Mouse (Mus musculus) lung, adult 2 months (tissue): Measurements from ENCODE around the gene Nrap. TPM values are rescaled to one million over a fixed set of nuclear protein-coding genes. Genes with fewer than 3 reads are reported as not detected.

Source experiments
- DNase-seq: peaks from one replicate; pipeline ENCODE4 v3.0.0; 2022
- H3K4me1 ChIP-seq: fragments of 200-500 bp; 2 replicates; pipeline ENCODE4 v1.6.1; 2011; ENCODE audit warnings: low read length; ENCODE audit not compliant: control insufficient read depth, insufficient read depth
- H3K4me3 ChIP-seq: fragments of 200-500 bp; replicated peaks from 2 replicates; pipeline ENCODE3; 2011; ENCODE audit warnings: low read depth, mild to moderate bottlenecking, control low read depth, low read length; ENCODE audit errors: extremely low read depth
- CTCF ChIP-seq: fragments of 200-500 bp; IDR thresholded peaks from 2 replicates; pipeline ENCODE4 v1.5.1; 2011; ENCODE audit warnings: mild to moderate bottlenecking, low read length, control low read depth; ENCODE audit not compliant: insufficient read depth
- POLR2A ChIP-seq: fragments of 200-500 bp; IDR thresholded peaks from 2 replicates; pipeline ENCODE4 v1.6.1; 2011; ENCODE audit warnings: low read depth, mild to moderate bottlenecking, control low read depth, low read length, borderline replicate concordance; ENCODE audit errors: extremely low read depth
- WGBS: fragments of 180-500 bp; shearing (Covaris S2); methylation state at CpG from one replicate; pipeline ENCODE4 v1.1.7; 2018; 5-methylcytosine and 5-hydroxymethylcytosine counted together
- polyA plus RNA-seq: library from polyadenylated mRNA; depleted of rRNA; stranded (reverse); fragments of >200 nt; gene quantifications from 2 replicates; pipeline ENCODE4 v1.2.3, GENCODE M21; 2012

The Nrap gene
- polyA plus RNA-seq, 1 experiment = 9.4 TPM

- H3K4me3 ChIP-seq = peak overlapping the region; percentile 77
- TF ChIP-seq CTCF (no peak), POLR2A (no peak)
- WGBS = 23% methylated on average over 11 of the region's 11 CpGs
- DNase-seq = no peak
- peaks cover 11% of the 10 kb centered on the region; the same call in 1 of the 2 replicates for H3K4me1 ChIP-seq
These were observed 8.1 kb upstream of the Nrap start for GRCm38 (mm10) chr19:56397663-56398527.

- TF ChIP-seq POLR2A (peak; percentile 69; the same call in 1 of the 2 replicates), CTCF (no peak)
- H3K4me1 ChIP-seq = peaks cover 11% of the 10 kb centered on the region; the same call in 1 of the 2 replicates
- under 1% methylated on average over 78 of the region's 78 CpGs for WGBS
- peak within 1 kb of the TSS; percentile 77 for H3K4me3 ChIP-seq
- DNase-seq = peak; percentile 69
These were observed 7.1 kb upstream of the Nrap start, which contains the start of gene Casp7 for GRCm38 (mm10) chr19:56396669-56397621. Gene Casp7, plus strand, starts transcription at chr19:56397129.

GRCm38 (mm10) chr19:56396227-56396626 lies 6.4 kb upstream of the Nrap start:
- H3K4me1 ChIP-seq = peaks cover 11% of the 10 kb centered on the region; the same call in 1 of the 2 replicates
- WGBS = 38% methylated on average over 12 of the region's 12 CpGs
- DNase-seq = no peak
- H3K4me3 ChIP-seq = peak overlapping the region; percentile 77
- TF ChIP-seq POLR2A = no peak
- TF ChIP-seq CTCF = no peak

GRCm38 (mm10) chr19:56395183-56395935 lies 5.5 kb upstream of the Nrap start:
- 85% methylated on average over 16 of the region's 16 CpGs for WGBS

GRCm38 (mm10) chr19:56393311-56393866 lies 3.6 kb upstream of the Nrap start:
- H3K4me1 ChIP-seq = peaks cover 9% of the 10 kb centered on the region; the same call in 1 of the 2 replicates
- TF ChIP-seq POLR2A (no peak), CTCF (no peak)
- 81% methylated on average over 9 of the region's 9 CpGs for WGBS
- DNase-seq = no peak
- H3K4me3 ChIP-seq = no peak overlapping the region

More at GRCm38 (mm10) chr19:56395183-56395935, 5.5 kb upstream of the Nrap start:
- TF ChIP-seq CTCF = no peak
- no peak for TF ChIP-seq POLR2A
- Histone ChIP-seq H3K4me3 (no peak overlapping the region), H3K4me1 (peaks cover 11% of the 10 kb centered on the region; the same call in 1 of the 2 replicates)
- no peak for DNase-seq

- no peak overlapping the region for H3K4me3 ChIP-seq
- H3K4me1 ChIP-seq = 0 out of 2 replicates have a peak, but pooled peaks cover 1% of the 10 kb centered on the region
- no peak for DNase-seq
- WGBS = 68% methylated on average over 6 of the region's 6 CpGs
- TF ChIP-seq POLR2A = no peak
- no peak for TF ChIP-seq CTCF
These were observed 1.6 kb upstream of the Nrap start for GRCm38 (mm10) chr19:56391307-56392046.

- Histone ChIP-seq H3K4me3 (no peak overlapping the region), H3K4me1 (no peaks in the 10 kb centered on the region)
- WGBS = 84% methylated on average over 11 of the region's 11 CpGs
- no peak for DNase-seq
- TF ChIP-seq CTCF (no peak), POLR2A (no peak)
These were observed 661 bp downstream of the Nrap start for GRCm38 (mm10) chr19:56389176-56389575.
